Mouse (Mus musculus) cerebellum, adult (tissue): ENCODE measurements at regions not wholly inside any gene's neighbourhood (a gene's known extent, or its start where the extent isn't known, plus 50 kb on each side); places are given as distances from the start of the nearest gene placed in this dataset.

Experiments
- ATAC-seq: cut with Nextera tagmentation; 2 replicates; pipeline ENCODE4 v1.9.2; 2017; ENCODE audit warnings: mild to moderate bottlenecking, moderate library complexity, mixed read lengths; ENCODE audit not compliant: insufficient number of reproducible peaks, low FRiP score, low TSS enrichment

DNA sequence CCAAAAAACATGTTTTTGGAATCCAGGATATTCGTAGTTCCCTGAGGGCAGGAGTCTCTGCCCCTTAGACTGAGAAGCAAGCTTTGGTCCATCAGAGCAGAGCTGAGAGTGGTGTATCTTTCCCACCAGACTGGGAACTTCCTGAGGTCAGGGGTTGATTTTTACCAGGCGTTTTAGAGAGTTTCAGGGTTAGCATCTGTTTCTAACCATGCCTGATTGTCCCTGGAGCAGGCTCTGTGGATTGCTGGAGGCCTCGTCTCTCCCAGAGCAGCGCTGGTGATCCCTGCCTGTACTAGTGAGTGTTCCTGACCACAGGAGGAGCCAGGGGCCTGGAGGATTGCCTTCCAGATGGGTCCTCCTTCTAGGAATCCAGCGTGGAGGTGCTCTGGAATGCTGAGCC is 72.8 kb upstream of the 1600014C23Rik start:
- no peak for ATAC-seq

GRCm38 (mm10) chr17:45805471-45806082 is 71.9 kb upstream of the 1600014C23Rik start:
- no peak for ATAC-seq

DNA sequence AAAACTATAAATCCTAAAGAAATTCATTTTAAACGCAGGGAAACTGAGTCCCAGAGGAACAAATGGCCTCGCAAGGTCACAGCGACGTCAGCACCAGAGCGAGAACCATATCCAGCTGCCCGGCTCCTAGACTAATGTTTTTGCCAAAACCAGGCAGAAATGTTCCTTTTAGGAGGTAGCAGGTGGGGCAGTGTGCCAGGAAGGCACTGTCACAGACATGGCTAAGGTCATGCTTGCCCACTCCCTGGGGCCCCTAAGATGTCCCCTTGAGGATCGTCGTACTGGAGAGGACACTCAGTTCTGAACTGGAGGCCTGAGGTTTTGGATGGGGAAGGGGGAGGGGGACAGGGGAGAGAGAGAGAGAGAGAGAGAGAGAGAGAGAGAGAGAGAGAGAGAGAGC is 69.7 kb upstream of the 1600014C23Rik start:
- ATAC-seq = no peak

- no peak for ATAC-seq
Observed at GRCm38 (mm10) chr17:45802439-45802838, 68.8 kb upstream of the 1600014C23Rik start.

GRCm38 (mm10) chr17:45799725-45800124 is 66.1 kb upstream of the 1600014C23Rik start:
- no peak for ATAC-seq

- ATAC-seq = no peak
Observed at GRCm38 (mm10) chr17:45798996-45799395, 65.4 kb upstream of the 1600014C23Rik start.

DNA sequence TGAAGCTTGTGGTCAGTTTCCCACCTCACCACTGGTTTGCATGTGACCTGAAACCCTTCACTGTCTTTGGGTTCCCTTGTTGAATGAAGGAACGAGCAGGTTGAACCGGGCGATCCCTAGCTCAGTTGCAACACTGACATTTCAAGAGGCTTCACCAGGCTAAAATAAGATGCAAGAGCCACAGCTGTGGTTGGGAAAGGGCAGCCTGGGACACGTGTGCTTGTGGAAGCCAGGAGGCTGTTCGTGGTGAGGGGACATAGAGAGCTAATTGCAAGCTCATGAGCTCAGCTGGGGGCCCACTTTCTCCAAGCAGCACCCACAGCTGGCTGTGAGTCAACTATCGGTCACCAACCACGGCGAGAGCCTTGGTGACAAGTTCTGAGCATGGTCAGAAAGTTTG is 64.8 kb upstream of the 1600014C23Rik start:
- ATAC-seq = no peak

DNA sequence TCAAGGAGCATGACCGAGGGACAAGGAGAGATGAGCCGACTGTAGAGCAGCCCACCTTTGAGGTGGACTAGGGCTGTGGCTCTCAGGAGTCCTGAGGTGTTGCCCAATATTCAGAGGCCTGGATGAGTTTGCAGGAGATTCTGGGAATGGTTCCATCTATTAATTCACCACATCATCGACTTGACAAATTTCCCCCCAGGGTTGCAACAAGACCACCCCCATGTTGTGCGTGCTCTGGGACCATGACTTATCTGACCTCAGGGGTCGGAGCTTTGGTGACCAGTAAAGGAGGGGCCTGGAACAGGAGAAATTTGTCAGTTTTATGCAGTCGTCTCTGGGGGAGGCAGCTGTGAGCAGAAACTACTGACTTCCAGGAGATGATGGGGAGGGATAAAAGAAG is 63.5 kb upstream of the 1600014C23Rik start:
- ATAC-seq = no peak

DNA sequence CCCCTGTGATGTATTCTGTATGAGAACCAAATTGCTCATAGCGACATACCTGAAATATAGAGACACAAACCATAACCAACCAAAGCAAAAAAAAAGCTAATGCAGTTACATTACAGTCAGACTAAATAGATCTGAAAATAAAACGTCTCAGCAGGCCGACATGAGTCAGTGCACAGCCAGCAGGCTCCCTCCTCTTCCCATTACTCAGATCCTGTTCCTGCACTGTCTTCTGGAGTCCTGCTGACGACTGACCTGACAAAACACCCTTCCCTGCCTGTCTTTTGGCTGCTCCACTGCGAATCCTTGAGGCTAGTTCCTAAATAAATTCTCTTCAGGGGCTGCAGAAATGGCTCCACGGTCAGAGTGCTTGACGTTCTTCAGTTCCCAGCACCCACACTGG is 61.3 kb upstream of the 1600014C23Rik start:
- no peak for ATAC-seq

DNA sequence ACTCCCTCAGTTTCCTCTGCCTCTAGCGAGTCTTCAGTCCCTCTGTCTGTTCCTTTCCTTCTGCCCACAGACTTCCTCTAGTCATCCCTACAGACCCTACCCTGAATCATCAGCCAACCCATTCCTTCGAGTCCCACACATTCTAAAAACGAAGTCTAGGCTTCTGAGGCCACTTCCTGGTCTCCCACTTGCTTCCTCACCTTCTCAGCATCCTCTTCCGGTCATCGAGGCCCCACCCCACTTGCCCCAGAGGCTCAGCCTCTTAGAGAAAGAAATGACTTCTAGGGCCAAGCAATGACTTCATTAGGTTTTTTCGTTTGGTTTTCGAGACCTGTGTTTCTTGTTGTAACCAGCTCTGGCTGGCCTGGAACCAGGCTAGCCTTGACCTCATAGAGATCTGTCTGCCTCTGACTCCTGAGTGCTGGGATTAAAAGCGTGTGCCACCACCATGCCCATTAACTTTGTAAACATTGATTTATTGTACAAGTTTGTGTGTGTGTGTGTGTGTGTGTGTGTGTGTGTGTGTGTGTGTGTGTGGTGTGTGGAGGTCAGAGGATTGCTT is 57.4 kb upstream of the 1600014C23Rik start:
- ATAC-seq = no peak

GRCm38 (mm10) chr17:45789777-45790176 is 56.1 kb upstream of the 1600014C23Rik start:
- no peak for ATAC-seq

DNA sequence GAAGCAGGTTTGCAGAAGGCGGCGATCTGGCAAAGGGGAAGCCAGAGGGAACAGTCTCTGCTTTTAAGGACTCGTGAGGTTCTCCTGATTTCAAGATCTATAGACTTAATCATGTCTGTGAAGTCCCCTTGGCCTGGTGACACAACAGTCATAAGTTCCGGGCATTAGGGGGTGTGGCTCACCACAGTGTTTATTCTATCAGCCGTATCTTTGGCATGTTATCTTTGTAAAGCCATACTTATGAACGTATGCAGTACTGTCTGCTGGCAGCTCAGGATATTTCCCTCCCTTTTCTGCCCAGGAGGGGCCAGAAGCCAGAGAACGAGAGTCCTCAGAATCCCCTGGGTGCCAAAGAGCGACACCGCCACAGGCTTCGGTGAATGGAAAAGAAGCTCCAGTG is 51.3 kb upstream of the 1600014C23Rik start:
- ATAC-seq = no peak

DNA sequence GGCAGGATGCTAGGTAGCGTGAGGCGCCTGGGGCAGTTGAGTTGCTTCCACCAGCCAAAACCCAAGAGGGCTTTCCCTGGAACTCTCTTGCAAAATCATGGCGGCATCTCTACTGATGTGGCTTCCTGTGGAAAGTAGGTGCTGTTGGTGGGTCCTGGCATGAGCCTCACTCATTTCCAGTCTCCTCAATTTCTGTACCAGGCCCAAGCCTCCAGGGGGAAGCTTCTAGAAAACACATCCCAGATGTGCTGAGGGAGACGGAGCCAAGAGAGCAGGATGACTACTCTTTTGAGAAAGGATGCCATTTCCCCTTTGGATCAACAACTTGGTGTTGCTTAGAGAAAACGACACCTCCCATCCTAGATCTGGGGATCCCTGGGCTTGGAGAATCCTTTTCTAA is 50.9 kb upstream of the 1600014C23Rik start:
- no peak for ATAC-seq
